Mouse (Mus musculus): ENCODE measurements at regions not wholly inside any gene's neighbourhood (a gene's known extent, or its start where the extent isn't known, plus 50 kb on each side); places are given as distances from the start of the nearest gene placed in this dataset.
A peak's percentile ranks its signal among the peaks of the same experiment; 100 is the strongest.
"Not testable (repeated sequence)": the region's sequence is repeated elsewhere in the genome, so short reads cannot be mapped to it uniquely, and the experiment has no call there.

DNA sequence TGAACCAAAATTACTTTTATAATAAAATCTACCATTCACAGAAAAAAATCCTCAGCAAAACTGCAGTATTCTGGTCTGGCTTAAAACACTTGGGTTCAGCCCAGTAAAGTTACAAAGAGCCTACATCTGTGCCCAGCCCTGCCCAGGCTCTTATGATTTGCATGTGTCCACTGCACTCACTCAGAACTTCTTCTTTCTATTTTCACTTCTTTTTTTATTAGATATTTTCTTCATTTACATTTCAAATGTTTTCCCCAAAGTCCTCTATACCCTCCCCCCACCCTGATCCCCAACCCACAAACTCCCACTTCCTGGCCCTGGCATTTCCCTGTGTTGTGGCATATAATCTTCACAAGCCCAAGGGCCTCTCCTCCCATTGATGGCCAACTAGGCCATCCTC lies 1442.4 kb upstream of the Tacstd2 start:
- ATAC-seq (ENCODE audit: extremely low read depth, insufficient number of reproducible peaks, low FRiP score, poor library complexity, severe bottlenecking) = peak; percentile 69

DNA sequence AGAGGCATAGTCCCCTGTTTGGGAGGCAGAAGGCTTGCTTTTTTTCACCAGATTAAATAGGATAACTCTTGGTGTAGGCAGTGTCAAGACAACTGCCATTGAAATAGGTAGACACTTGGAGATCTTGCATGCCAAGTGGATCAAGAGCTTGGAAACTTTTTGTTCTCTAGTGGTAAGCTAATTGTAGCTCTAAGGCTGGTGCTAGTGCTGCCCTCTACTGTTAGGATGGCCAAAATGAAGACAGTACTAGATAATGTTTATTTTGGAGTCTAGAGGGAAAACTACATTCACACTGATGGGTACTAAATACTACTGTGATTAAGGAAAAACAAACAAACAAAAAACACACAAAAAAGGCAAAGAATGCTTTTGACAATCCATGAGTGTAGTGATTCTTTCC lies 1428.4 kb upstream of the Tacstd2 start:
- ATAC-seq (ENCODE audit: extremely low read depth, insufficient number of reproducible peaks, low FRiP score, poor library complexity, severe bottlenecking) = peak; percentile 30; the same call in 1 of the 2 replicates

DNA sequence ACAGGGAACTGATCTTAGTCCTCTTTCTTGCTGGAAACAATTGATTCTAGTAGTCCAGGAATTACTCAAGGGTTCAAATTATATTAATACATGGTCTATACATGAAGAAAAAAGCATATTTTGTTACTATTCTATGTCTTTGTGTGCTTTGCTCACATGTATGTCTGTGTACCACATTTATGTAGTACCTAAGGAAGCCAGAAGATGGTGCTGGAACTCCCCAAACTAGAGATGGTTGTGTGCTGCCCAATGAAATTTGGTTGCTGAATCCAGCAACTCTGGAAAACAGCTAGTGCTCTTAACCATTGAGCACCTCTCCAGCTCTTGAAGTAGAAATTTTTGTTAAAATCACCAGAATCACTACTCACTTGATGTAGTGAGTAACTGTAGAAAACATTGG lies 1402.5 kb upstream of the Tacstd2 start:
- ATAC-seq (ENCODE audit: extremely low read depth, insufficient number of reproducible peaks, low FRiP score, poor library complexity, severe bottlenecking) = peak; percentile 66; the same call in 1 of the 2 replicates

DNA sequence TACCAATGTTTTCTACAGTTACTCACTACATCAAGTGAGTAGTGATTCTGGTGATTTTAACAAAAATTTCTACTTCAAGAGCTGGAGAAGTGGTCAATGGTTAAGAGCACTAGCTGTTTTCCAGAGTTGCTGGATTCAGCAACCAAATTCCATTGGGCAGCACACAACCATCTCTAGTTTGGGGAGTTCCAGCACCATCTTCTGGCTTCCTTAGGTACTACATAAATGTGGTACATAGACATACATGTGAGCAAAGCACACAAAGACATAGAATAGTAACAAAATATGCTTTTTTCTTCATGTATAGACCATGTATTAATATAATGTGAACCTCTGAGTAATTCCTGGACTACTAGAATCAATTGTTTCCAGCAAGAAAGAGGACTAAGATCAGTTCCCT lies 1396.3 kb upstream of the Tacstd2 start:
- ATAC-seq (ENCODE audit: extremely low read depth, insufficient number of reproducible peaks, low FRiP score, poor library complexity, severe bottlenecking) = not testable (repeated sequence)

DNA sequence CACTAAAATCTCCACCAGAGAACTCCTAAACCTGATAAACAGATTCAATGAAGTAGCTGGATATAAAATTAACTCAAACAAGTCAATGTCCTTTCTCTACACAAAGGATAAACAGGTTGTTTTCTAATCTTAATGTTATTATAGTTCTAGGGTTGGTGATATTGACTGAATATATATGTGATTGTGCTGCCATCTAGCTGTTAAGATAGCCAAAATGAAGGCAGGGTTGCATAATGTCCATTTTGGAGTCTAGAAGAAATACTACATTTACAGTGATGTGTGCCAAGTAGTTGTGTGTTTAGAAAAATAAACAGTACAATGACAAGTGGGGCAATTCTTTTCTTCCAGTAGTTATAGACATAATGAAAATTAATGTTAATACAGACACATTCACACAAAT lies 1379.9 kb upstream of the Tacstd2 start:
- no peak for ATAC-seq (ENCODE audit: extremely low read depth, insufficient number of reproducible peaks, low FRiP score, poor library complexity, severe bottlenecking)

DNA sequence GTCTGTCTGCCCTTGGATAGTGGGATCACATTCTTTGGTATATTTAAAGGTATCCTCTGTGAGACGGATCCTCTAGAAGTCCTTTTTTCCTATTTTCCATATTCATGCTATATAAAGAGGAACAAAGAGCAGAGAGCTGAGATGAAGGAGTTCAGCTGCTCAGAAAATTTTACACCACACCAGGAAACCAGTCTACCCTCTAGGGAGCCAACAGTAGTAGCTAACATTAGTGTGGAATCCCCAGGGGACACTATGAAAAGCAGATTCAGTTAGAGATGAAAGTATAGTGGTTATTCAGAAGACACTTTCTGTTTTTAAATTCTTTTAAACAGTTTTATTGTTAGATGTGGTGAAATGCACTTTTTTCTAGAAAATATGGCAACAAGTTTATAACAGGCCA lies 1348.5 kb upstream of the Tacstd2 start:
- no peak for ATAC-seq (ENCODE audit: extremely low read depth, insufficient number of reproducible peaks, low FRiP score, poor library complexity, severe bottlenecking)

DNA sequence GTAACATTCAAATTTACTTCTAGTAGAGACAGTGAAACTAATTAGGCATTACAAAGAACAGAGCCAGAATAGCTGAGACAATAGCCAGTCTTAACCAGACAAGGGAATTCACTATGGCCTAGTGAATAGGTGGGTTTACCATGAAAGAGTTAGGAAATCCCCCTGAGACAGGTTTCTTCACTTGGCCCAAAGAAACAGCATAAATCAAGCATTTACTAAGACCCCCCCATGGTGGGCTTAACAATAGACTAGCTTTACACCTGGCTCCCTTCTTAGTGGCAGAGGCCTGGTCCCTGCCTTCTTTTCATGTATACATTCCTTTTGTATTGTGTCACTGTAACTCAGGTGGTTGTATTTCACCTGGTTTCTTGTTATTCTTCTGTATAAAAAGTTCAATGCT lies 1317.2 kb upstream of the Tacstd2 start:
- ATAC-seq (ENCODE audit: extremely low read depth, insufficient number of reproducible peaks, low FRiP score, poor library complexity, severe bottlenecking) = not testable (repeated sequence)

DNA sequence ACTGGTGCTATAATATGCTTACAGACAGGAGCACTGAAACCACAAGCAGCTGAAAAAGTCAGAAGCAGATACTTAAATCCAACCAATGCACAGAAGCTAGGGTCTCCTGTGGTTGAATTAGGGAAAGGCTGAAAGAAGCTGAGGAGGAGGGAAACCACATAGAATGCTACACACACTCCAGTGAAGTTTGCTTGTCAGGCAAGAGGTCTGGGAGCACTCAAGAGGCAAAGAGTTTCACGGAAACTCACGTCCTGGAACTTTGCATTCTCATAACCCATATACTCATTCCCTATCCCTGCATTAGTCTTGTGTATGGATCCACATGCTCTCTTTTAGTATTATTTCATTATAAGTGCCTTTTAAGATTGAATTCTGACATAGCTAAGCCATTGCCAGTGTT lies 1316.7 kb upstream of the Tacstd2 start:
- ATAC-seq (ENCODE audit: extremely low read depth, insufficient number of reproducible peaks, low FRiP score, poor library complexity, severe bottlenecking) = no peak

DNA sequence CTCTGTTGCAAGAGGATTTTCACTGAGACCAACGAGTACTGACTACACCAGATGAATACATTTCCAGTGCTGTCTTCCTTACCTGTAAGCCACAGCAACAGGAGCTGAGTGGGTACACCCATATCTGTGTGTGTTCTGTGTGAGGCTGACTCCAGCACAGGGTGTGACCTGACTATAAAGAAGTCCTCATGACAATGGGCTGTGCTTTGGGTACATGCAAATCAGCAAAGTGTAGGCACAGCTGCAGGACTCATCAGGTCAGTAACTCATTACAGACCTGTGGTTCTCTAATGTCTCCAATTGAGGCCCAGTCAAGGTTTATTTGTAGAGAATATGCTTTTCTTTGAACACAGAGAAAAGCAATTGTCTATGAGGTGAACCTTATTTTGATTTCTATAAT lies 1299.6 kb upstream of the Tacstd2 start:
- peak; percentile 30; the same call in 1 of the 2 replicates for ATAC-seq (ENCODE audit: extremely low read depth, insufficient number of reproducible peaks, low FRiP score, poor library complexity, severe bottlenecking)

DNA sequence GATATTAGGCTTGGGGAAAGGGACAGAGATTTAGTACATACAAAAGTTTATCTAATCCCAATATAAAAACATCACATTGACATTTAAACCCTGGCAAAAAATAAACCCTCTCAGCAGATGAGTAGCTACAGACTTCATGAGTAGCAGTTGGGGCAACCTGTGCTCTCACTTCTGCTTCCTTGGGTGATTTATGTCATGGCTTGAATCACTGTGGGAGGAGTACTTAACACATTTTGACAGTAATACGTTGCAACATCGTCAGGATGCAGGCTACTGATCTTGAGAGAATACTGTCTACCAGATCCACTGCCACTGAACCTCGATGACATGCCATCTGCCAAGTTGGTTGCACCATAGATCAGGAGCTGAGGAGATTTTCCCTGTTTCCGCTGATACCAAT lies 1299.0 kb upstream of the Tacstd2 start:
- ATAC-seq (ENCODE audit: extremely low read depth, insufficient number of reproducible peaks, low FRiP score, poor library complexity, severe bottlenecking) = peak; percentile 64; the same call in 1 of the 2 replicates

DNA sequence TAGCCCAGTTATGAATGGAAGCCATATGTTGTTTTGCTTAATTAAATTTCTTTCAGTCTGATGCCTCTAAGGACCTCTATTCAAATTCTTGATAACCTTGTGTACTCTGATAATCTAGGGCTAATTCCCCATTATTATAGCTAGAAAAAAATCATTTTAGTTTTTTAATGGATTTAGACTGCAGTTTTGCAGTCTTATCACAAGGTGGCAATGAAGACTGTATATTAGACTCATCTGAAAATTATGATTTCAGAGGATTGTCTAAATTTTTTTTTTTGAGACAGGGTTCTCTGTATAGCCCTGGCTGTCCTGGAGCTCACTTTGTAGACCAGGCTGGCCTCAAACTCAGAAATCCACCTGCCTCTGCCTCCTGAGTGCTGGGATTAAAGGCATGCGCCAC lies 1292.9 kb upstream of the Tacstd2 start:
- ATAC-seq (ENCODE audit: extremely low read depth, insufficient number of reproducible peaks, low FRiP score, poor library complexity, severe bottlenecking) = not testable (repeated sequence)

DNA sequence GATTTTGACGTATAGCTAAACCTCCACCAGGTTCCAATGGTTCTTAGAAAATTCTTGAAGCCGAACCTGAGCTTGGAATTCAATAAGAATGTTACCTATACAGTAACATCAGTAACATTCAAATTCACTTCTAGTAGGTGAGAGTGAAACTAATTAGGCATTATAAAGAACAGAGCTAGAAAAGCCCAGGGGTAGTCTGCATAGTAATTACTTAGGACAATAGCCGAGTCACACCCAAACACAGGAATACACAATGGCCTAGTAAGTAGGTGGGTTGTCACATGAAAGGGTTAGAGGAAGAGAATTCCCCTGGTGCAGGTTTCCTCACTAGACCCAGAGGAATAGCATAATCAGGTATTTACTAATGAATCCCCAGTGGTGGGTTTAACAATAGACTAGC lies 1277.8 kb upstream of the Tacstd2 start:
- no peak for ATAC-seq (ENCODE audit: extremely low read depth, insufficient number of reproducible peaks, low FRiP score, poor library complexity, severe bottlenecking)

DNA sequence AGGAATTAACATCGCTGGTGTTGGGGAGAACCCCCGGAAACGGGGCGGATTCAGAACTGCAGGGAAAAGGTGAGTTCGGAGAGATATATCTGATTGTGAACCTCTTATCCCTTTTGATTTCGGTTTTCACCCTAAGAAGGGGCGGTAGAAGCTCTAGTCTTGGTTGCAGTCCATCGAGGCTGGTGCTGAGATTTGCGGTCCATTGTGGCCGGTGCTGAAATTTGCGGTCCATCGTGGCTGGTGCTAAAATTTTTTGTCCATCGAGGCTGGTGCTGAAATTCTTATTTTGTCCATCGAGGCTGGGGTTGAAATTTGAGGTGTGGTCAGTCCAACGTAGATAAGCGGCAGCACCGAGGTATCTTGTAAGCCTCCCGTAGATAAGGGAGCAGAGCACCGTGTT lies 1263.6 kb upstream of the Tacstd2 start:
- not testable (repeated sequence) for ATAC-seq (ENCODE audit: extremely low read depth, insufficient number of reproducible peaks, low FRiP score, poor library complexity, severe bottlenecking)

DNA sequence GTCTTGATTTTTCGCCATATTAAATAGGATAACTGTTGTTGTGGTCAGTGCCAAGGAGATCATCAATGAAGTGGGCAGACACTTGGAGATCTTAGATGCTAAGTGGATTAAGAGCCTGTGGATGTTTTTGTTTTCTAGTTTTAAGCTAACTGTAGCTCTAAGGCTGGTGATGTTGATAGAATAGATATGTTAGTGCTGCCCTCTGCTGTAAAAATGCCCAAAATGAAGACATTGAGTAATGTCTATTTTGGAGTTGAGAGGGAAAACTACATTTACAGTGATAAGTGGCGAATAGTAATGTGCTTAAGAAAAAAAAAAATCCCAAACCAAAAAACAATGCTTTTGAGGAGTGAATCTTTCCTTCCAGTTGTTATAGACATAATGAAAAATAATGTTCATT lies 1235.9 kb upstream of the Tacstd2 start:
- ATAC-seq (ENCODE audit: extremely low read depth, insufficient number of reproducible peaks, low FRiP score, poor library complexity, severe bottlenecking) = 0 out of 2 replicates have a peak, but pooled peaks have one; percentile 39

DNA sequence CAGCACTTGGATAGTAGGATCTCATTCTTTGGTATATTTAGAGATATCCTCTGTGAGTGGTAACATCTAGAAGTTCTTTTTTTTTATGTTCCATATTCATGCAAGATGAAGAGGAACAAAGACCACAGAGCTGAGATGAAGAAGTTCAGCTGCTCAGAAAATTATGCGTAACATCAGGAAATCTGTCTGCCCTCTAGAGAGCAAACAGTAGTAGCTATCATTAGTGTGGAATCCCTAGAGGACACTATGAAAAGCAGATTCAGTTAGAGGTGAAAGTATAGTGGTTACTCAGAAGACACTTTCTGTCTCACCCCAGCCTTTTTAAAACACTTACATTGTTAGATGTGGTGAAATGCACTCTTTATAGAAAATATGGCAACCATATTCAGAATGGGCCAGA lies 1214.9 kb upstream of the Tacstd2 start:
- 0 out of 2 replicates have a peak, but pooled peaks have one; percentile 23 for ATAC-seq (ENCODE audit: extremely low read depth, insufficient number of reproducible peaks, low FRiP score, poor library complexity, severe bottlenecking)

DNA sequence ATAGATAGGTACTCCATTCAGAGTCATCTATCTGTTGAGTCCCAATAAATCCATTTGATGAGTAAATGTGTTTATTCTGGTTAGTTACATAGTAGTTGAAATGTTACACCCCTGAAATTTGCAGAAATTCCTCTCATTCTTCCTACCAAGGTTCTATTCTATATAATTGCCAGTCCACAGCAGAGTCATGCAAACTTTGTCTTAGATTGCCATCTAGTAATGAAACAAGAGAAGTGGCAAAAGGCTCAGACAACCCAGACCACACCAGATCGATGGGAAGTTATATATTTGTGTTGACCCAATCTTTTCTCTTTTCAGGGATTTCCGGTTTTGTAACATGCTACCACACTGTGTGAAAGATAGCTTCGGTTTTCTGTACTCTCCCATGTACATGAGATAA lies 1214.1 kb upstream of the Tacstd2 start:
- no peak for ATAC-seq (ENCODE audit: extremely low read depth, insufficient number of reproducible peaks, low FRiP score, poor library complexity, severe bottlenecking)

DNA sequence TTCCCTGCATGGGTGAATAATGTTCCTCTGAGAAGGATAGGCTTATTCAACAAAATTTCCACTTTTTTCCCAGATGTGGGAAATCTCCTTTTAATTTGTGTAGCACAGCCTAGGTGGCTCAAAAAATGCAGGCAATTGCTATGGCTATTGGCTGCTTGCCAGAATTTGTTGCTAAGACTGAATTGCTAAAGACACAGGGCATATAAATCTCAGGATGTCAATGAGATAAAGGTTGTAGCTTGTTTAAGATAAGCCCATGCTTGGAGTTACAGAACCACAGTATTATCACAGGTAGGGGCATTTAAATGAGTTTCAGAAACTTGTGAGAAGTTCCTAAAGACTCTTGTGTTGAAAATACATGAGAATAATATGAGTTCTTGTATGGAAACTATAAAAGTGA lies 1203.0 kb upstream of the Tacstd2 start:
- no peak for ATAC-seq (ENCODE audit: extremely low read depth, insufficient number of reproducible peaks, low FRiP score, poor library complexity, severe bottlenecking)

DNA sequence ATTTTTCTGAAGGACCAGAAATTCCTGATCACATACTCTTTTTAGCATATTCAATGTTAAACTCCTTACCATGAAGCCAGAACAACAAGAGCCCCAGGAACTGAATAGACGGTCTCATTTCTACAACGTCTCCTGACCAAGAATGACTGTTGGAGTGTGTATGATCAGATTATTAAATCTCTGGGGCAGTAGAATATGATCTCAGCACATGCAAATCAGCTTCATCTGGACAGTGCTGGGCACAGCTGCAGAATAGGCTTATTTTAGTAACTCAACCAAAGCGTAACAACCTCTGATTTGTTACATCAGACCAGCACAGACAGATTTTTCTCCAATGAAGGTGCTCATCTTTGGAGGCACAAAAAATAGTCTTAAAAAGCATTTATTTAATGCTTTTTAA lies 1201.1 kb upstream of the Tacstd2 start:
- ATAC-seq (ENCODE audit: extremely low read depth, insufficient number of reproducible peaks, low FRiP score, poor library complexity, severe bottlenecking) = 0 out of 2 replicates have a peak, but pooled peaks have one; percentile 16

DNA sequence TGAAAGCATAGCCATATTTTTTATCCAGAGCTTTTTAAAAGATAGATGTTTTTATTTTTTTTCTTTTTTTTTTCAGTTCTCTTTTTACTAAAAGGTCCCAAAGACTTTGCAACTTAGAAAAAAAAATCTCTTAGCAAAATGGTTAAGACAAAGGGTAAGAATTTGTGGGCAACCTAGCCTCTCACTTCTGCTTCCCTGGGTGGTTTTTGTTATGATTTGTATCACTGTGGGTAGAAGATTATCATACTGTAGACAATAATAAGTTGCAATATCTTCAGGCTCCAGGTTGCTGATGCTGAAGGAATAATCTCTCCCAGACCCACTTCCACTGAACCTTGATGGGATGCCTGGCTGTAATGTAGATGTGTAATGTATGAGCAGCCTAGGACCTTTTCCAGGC lies 1200.5 kb upstream of the Tacstd2 start:
- ATAC-seq (ENCODE audit: extremely low read depth, insufficient number of reproducible peaks, low FRiP score, poor library complexity, severe bottlenecking) = peak; percentile 46; the same call in 1 of the 2 replicates

DNA sequence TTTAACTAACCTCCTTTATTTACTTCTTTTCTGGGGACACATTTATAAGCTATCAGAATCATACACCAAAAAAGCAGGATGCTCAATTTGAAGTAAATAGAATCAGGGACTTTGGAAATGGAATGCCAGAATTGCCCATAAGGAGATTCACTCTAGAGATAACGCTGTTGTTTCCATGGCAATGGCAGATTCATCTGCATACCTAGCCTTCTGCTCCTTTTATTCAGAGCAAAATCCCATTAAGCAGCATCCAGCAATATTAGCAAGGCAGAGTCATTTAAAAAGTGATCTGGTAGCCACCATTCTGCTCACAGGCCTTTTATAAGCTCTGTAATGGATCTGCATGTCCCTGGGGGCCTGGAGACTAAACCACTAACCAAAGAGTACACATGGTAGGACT lies 1175.5 kb upstream of the Tacstd2 start:
- ATAC-seq (ENCODE audit: extremely low read depth, insufficient number of reproducible peaks, low FRiP score, poor library complexity, severe bottlenecking) = not testable (repeated sequence)

DNA sequence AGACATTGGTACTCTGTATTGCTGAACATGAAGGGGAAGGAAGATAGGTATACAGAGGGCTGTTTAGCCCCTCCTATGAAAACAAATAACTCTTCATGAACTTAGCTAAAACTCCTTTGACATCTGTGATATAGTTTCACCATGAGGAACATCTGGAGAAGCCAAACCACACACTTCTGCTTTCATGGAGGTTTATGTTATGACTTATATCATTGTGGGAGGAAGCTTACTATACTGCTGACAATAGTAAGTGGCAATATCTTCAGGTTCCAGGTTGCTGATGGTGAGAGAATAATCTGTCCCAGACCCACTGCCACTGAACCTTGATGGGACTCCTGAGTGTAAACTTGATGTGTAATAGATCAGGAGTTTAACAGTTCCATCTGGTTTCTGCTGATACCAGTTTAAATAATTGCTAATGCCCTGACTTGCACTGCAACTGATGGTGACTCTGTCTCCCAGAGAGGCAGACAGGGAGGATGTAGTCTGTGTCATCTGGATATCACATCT lies 1168.8 kb upstream of the Tacstd2 start:
- not testable (repeated sequence) for ATAC-seq (ENCODE audit: extremely low read depth, insufficient number of reproducible peaks, low FRiP score, poor library complexity, severe bottlenecking)
